Mouse (Mus musculus) embryonic facial prominence, embryonic 12.5 days (tissue): ENCODE results near the gene Rangrf. TPM values are rescaled to one million over a fixed set of nuclear protein-coding genes. Genes with fewer than 3 reads are reported as not detected.
"Not testable (repeated sequence)": the region's sequence is repeated elsewhere in the genome, so short reads cannot be mapped to it uniquely, and the experiment has no call there.

Source experiments
- ATAC-seq: fragments of 200-750 bp; cut with Nextera tagmentation; 2 replicates; pipeline ENCODE4 v1.8.0; 2017; ENCODE audit not compliant: insufficient number of reproducible peaks, insufficient read depth, low FRiP score, low TSS enrichment
- H3K27ac ChIP-seq: fragments of 300-500 bp; sonication (generic); 2 replicates; pipeline ENCODE4 v1.5.1; 2016; ENCODE audit warnings: mild to moderate bottlenecking
- H3K27me3 ChIP-seq: fragments of 300-500 bp; sonication (generic); 2 replicates; pipeline ENCODE4 v1.6.1; 2016; ENCODE audit warnings: mild to moderate bottlenecking, moderate library complexity
- H3K36me3 ChIP-seq: fragments of 300-500 bp; sonication (generic); 2 replicates; pipeline ENCODE4 v1.6.1; 2016; ENCODE audit warnings: mild to moderate bottlenecking
- H3K4me1 ChIP-seq: fragments of 300-500 bp; sonication (generic); 2 replicates; pipeline ENCODE4 v1.6.1; 2016
- H3K4me2 ChIP-seq: fragments of 300-500 bp; sonication (generic); replicated peaks from 2 replicates; pipeline ENCODE4 v1.6.1; 2016; ENCODE audit warnings: mild to moderate bottlenecking, moderate library complexity
- H3K4me3 ChIP-seq: fragments of 300-500 bp; sonication (generic); 2 replicates; pipeline ENCODE4 v1.5.1; 2016; ENCODE audit warnings: mild to moderate bottlenecking
- H3K9ac ChIP-seq: fragments of 300-500 bp; sonication (generic); 2 replicates; pipeline ENCODE4 v1.6.1; 2016; ENCODE audit warnings: mild to moderate bottlenecking, moderate library complexity
- H3K9me3 ChIP-seq: fragments of 300-500 bp; sonication (generic); 2 replicates; pipeline ENCODE4 v1.6.1; 2016; ENCODE audit warnings: mild to moderate bottlenecking, moderate library complexity
- WGBS: fragments of 180-500 bp; shearing (Covaris S2); methylation state at CpG from one replicate; pipeline ENCODE4 v1.1.7; 2016; 5-methylcytosine and 5-hydroxymethylcytosine counted together
- polyA plus RNA-seq: library from polyadenylated mRNA; unstranded; fragments of >200 nt; fragmentation: Nextera tagmentation; extraction: Ambion mirVana; gene quantifications from 2 replicates; pipeline ENCODE4 v1.2.1, GENCODE M21; 2016

The Rangrf gene
- polyA plus RNA-seq, 1 experiment from 2014 or later = 59.3 TPM

GRCm38 (mm10) chr11:68974059-68974450, 930 bp downstream of the Rangrf start:
- Histone ChIP-seq H3K9me3 (no peaks in the 10 kb centered on the region), H3K4me2 (peak overlapping the region; percentile 64), H3K4me1 (peaks cover 7% of the 10 kb centered on the region), H3K4me3 (peak overlapping the region; percentile 43), H3K27me3 (no peaks in the 10 kb centered on the region), H3K36me3 (no peaks in the 10 kb centered on the region), H3K9ac (peak overlapping the region; percentile 40; the same call in 1 of the 2 replicates), H3K27ac (no peak overlapping the region)
- no peak for ATAC-seq
- 29% methylated on average over 6 of the region's 6 CpGs for whole genome bisulfite sequencing

- not testable (repeated sequence) for H3K36me3 ChIP-seq, H3K27me3 ChIP-seq, H3K27ac ChIP-seq, H3K4me1 ChIP-seq, H3K9me3 ChIP-seq
- Histone ChIP-seq H3K4me3 (peak overlapping the region; percentile 43), H3K9ac (peak overlapping the region; percentile 40; the same call in 1 of the 2 replicates), H3K4me2 (peak overlapping the region; percentile 64)
- ATAC-seq = peak; percentile 83
- WGBS = under 1% methylated on average over 38 of the region's 38 CpGs
Observed at GRCm38 (mm10) chr11:68973250-68974058, 1.5 kb downstream of the Rangrf start.

GRCm38 (mm10) chr11:68970232-68970631, 4.8 kb downstream of the Rangrf start:
- H3K9ac ChIP-seq = no peak overlapping the region
- H3K4me3 ChIP-seq = no peak overlapping the region
- no peak for ATAC-seq
- H3K9me3 ChIP-seq = no peaks in the 10 kb centered on the region
- H3K36me3 ChIP-seq = no peaks in the 10 kb centered on the region
- H3K4me1 ChIP-seq = peaks cover 17% of the 10 kb centered on the region
- H3K4me2 ChIP-seq = no peak overlapping the region
- no peak overlapping the region for H3K27ac ChIP-seq
- 82% methylated on average over 4 of the region's 4 CpGs for WGBS
- H3K27me3 ChIP-seq = no peaks in the 10 kb centered on the region

- H3K4me3 ChIP-seq = peak overlapping the region; percentile 53; the same call in 1 of the 2 replicates
- 87% methylated on average over 11 of the region's 11 CpGs for WGBS
- H3K27me3 ChIP-seq = no peaks in the 10 kb centered on the region
- peak overlapping the region; percentile 91; the same call in 1 of the 2 replicates for H3K4me2 ChIP-seq
- H3K36me3 ChIP-seq = no peaks in the 10 kb centered on the region
- ATAC-seq = no peak
- H3K4me1 ChIP-seq = peaks cover 14% of the 10 kb centered on the region
- no peaks in the 10 kb centered on the region for H3K9me3 ChIP-seq
- H3K27ac ChIP-seq = no peak overlapping the region
- no peak overlapping the region for H3K9ac ChIP-seq
Observed at GRCm38 (mm10) chr11:68968752-68969151, 6.2 kb downstream of the Rangrf start.

GRCm38 (mm10) chr11:68967337-68968282, 7.4 kb downstream of the Rangrf start, which contains the start of gene Slc25a35:
Gene Slc25a35 (plus strand): TSS chr11:68968131.
- peak; percentile 96 for ATAC-seq
- WGBS = under 1% methylated on average over 50 of the region's 50 CpGs
- H3K27me3 ChIP-seq = no peaks in the 10 kb centered on the region
- no peak within 1 kb of the TSS for H3K27ac ChIP-seq
- H3K36me3 ChIP-seq = no peaks in the 10 kb centered on the region
- peaks cover 10% of the 10 kb centered on the region; the same call in 1 of the 2 replicates for H3K4me1 ChIP-seq
- no peaks in the 10 kb centered on the region for H3K9me3 ChIP-seq
- peak within 1 kb of the TSS; percentile 91 for H3K4me2 ChIP-seq
- H3K4me3 ChIP-seq = peak within 1 kb of the TSS; percentile 53
- peak within 1 kb of the TSS; percentile 63 for H3K9ac ChIP-seq

GRCm38 (mm10) chr11:68966554-68966953, 8.4 kb downstream of the Rangrf start:
- Histone ChIP-seq H3K9ac (no peak overlapping the region), H3K4me1 (peaks cover 13% of the 10 kb centered on the region; the same call in 1 of the 2 replicates), H3K4me3 (no peak overlapping the region), H3K36me3 (no peaks in the 10 kb centered on the region), H3K27ac (no peak overlapping the region), H3K4me2 (no peak overlapping the region; the same call in 1 of the 2 replicates), H3K27me3 (no peaks in the 10 kb centered on the region), H3K9me3 (no peaks in the 10 kb centered on the region)
- 44% methylated on average over 1 of the region's 1 CpGs for WGBS
- no peak for ATAC-seq

GRCm38 (mm10) chr11:68965845-68966244, 9.1 kb downstream of the Rangrf start:
- no peak for ATAC-seq
- peaks cover 13% of the 10 kb centered on the region; the same call in 1 of the 2 replicates for H3K4me1 ChIP-seq
- H3K9me3 ChIP-seq = no peaks in the 10 kb centered on the region
- WGBS = 29% methylated on average over 3 of the region's 3 CpGs
- H3K27ac ChIP-seq = no peak overlapping the region
- H3K27me3 ChIP-seq = no peaks in the 10 kb centered on the region
- H3K4me3 ChIP-seq = no peak overlapping the region
- no peaks in the 10 kb centered on the region for H3K36me3 ChIP-seq
- H3K9ac ChIP-seq = no peak overlapping the region
- H3K4me2 ChIP-seq = no peak overlapping the region

GRCm38 (mm10) chr11:68965050-68965449, 9.9 kb downstream of the Rangrf start:
- Histone ChIP-seq H3K4me1 (peaks cover 13% of the 10 kb centered on the region; the same call in 1 of the 2 replicates), H3K27me3 (no peaks in the 10 kb centered on the region), H3K4me2 (no peak overlapping the region), H3K4me3 (no peak overlapping the region), H3K27ac (no peak overlapping the region), H3K9ac (no peak overlapping the region), H3K9me3 (no peaks in the 10 kb centered on the region), H3K36me3 (no peaks in the 10 kb centered on the region)
- no peak for ATAC-seq

- Histone ChIP-seq H3K4me3 (no peak overlapping the region), H3K4me1 (peaks cover 10% of the 10 kb centered on the region; the same call in 1 of the 2 replicates), H3K4me2 (no peak overlapping the region), H3K9me3 (no peaks in the 10 kb centered on the region), H3K36me3 (no peaks in the 10 kb centered on the region), H3K27ac (no peak overlapping the region), H3K27me3 (no peaks in the 10 kb centered on the region), H3K9ac (no peak overlapping the region)
- WGBS = 80% methylated on average over 2 of the region's 2 CpGs
- no peak for ATAC-seq
Observed at GRCm38 (mm10) chr11:68963405-68963804, 11.6 kb downstream of the Rangrf start.

- ATAC-seq, H3K4me3 ChIP-seq, H3K9me3 ChIP-seq, H3K27ac ChIP-seq, H3K27me3 ChIP-seq, H3K4me1 ChIP-seq, H3K9ac ChIP-seq, H3K36me3 ChIP-seq: not testable (repeated sequence)
- 0 out of 2 replicates have a peak overlapping the region, but pooled peaks have one; percentile 5 for H3K4me2 ChIP-seq
- WGBS = 20% methylated on average over 11 of the region's 11 CpGs
Observed at GRCm38 (mm10) chr11:68962159-68962558, 12.8 kb downstream of the Rangrf start.

- Histone ChIP-seq H3K36me3 (no peaks in the 10 kb centered on the region), H3K27me3 (peaks cover 5% of the 10 kb centered on the region), H3K9ac (no peak overlapping the region), H3K9me3 (no peaks in the 10 kb centered on the region), H3K4me1 (0 out of 2 replicates have a peak, but pooled peaks cover 3% of the 10 kb centered on the region), H3K27ac (no peak overlapping the region), H3K4me2 (no peak overlapping the region), H3K4me3 (no peak overlapping the region)
- ATAC-seq = no peak
- 73% methylated on average over 3 of the region's 3 CpGs for WGBS
Observed at GRCm38 (mm10) chr11:68961596-68961995, 13.4 kb downstream of the Rangrf start.
